Mouse (Mus musculus) MEL (cell line): ENCODE data around the gene Ap3d1. TPM values are rescaled to one million over a fixed set of nuclear protein-coding genes. Genes with fewer than 3 reads are reported as not detected.

Experiments used
- DNase-seq: peaks from one replicate; pipeline ENCODE4 v3.0.0; 2011; ENCODE audit warnings: low read depth, low spot score
- H3K27ac ChIP-seq: 2 replicates; pipeline ENCODE4 v1.5.1; 2012; ENCODE audit warnings: low read depth, mild to moderate bottlenecking, control low read depth, low read length, moderate library complexity; ENCODE audit not compliant: control insufficient read depth
- H3K27me3 ChIP-seq, 2 experiments: fragments of 150-350 bp in 1 of 2; sonication (generic) in 1 of 2; 2 replicates each; pipeline ENCODE4 v1.6.1; 2012; ENCODE audit warnings: low read length in 2 of 2, mild to moderate bottlenecking in 2 of 2, improper control_type of control experiment in 1 of 2, moderate library complexity in 1 of 2; ENCODE audit not compliant: insufficient read depth in 2 of 2, control insufficient read depth in 1 of 2
- H3K36me3 ChIP-seq, 2 experiments: 2 replicates each; pipeline ENCODE4 v1.6.1; 2012 to 2014; ENCODE audit warnings: low read length in 2 of 2, improper control_type of control experiment in 1 of 2, inconsistent platforms in 1 of 2, mild to moderate bottlenecking in 1 of 2; ENCODE audit not compliant: insufficient read depth in 2 of 2, control insufficient read depth in 1 of 2
- H3K4me1 ChIP-seq, 2 experiments: fragments of 150-350 bp in 1 of 2; sonication (generic) in 1 of 2; 2 replicates each; pipeline ENCODE4 v1.6.1; 2012; ENCODE audit warnings: low read length in 2 of 2, improper control_type of control experiment in 1 of 2, mild to moderate bottlenecking in 1 of 2; ENCODE audit not compliant: insufficient read depth in 2 of 2, control insufficient read depth in 1 of 2
- H3K4me3 ChIP-seq, 2 experiments: fragments of 150-350 bp in 1 of 2; sonication (generic) in 1 of 2; 2 replicates each; pipeline ENCODE4 v1.5.1; 2012; ENCODE audit warnings: low read depth in 2 of 2, low read length in 2 of 2, mild to moderate bottlenecking in 2 of 2, moderate library complexity in 2 of 2, control low read depth in 1 of 2, improper control_type of control experiment in 1 of 2; ENCODE audit not compliant: control insufficient read depth in 1 of 2, insufficient read depth in 1 of 2
- H3K79me2 ChIP-seq: 2 replicates; pipeline ENCODE4 v1.6.1; 2012; ENCODE audit warnings: mild to moderate bottlenecking, low read length, moderate library complexity; ENCODE audit not compliant: control insufficient read depth, poor library complexity, insufficient read depth
- H3K9ac ChIP-seq: 2 replicates; pipeline ENCODE4 v1.6.1; 2012; ENCODE audit warnings: low read depth, mild to moderate bottlenecking, control low read depth, low read length, moderate library complexity; ENCODE audit not compliant: control insufficient read depth, poor library complexity, severe bottlenecking
- H3K9me3 ChIP-seq: fragments of 150-350 bp; sonication (generic); replicated peaks from 2 replicates; pipeline ENCODE4 v1.6.1; 2012; ENCODE audit warnings: mild to moderate bottlenecking, low read length, improper control_type of control experiment, moderate library complexity; ENCODE audit not compliant: insufficient read depth
- BHLHE40 ChIP-seq: IDR thresholded peaks from 2 replicates; pipeline ENCODE4 v1.6.1; 2012; ENCODE audit warnings: low read depth, mild to moderate bottlenecking, inconsistent platforms, low read length, improper control_type of control experiment, borderline replicate concordance
- CHD1 ChIP-seq: IDR thresholded peaks from 2 replicates; pipeline ENCODE4 v1.6.1; 2012; ENCODE audit warnings: low read depth, mild to moderate bottlenecking, inconsistent platforms, low read length, improper control_type of control experiment
- CTCF ChIP-seq, 3 experiments: IDR thresholded peaks in 2 of 3; conservative IDR thresholded peaks in 1 of 3; 2 replicates each; pipeline ENCODE4 v1.5.1; 2011 to 2012; ENCODE audit warnings: low read length in 3 of 3, low read depth in 2 of 3, mild to moderate bottlenecking in 2 of 3, improper control_type of control experiment in 1 of 3, inconsistent platforms in 1 of 3, mixed read lengths in 1 of 3, moderate library complexity in 1 of 3; ENCODE audit not compliant: control insufficient read depth in 1 of 3, insufficient read depth in 1 of 3, poor library complexity in 1 of 3, severe bottlenecking in 1 of 3
- E2F4 ChIP-seq: IDR thresholded peaks from 2 replicates; pipeline ENCODE4 v1.6.1; 2011; ENCODE audit warnings: low read depth, low read length, improper control_type of control experiment, borderline replicate concordance
- ELF1 ChIP-seq: IDR thresholded peaks from 2 replicates; pipeline ENCODE4 v1.6.1; 2014; ENCODE audit warnings: low read depth, mild to moderate bottlenecking, inconsistent platforms, low read length, improper control_type of control experiment, moderate library complexity
- EP300 ChIP-seq, 2 experiments: IDR thresholded peaks; 2 replicates each; pipeline ENCODE4 v1.6.1; 2011; ENCODE audit warnings: improper control_type of control experiment in 2 of 2, low read length in 2 of 2, low read depth in 1 of 2, mild to moderate bottlenecking in 1 of 2
- ETS1 ChIP-seq: IDR thresholded peaks from 2 replicates; pipeline ENCODE4 v1.6.1; 2012; ENCODE audit warnings: low read depth, mild to moderate bottlenecking, inconsistent platforms, low read length, improper control_type of control experiment, moderate library complexity
- GABPA ChIP-seq: IDR thresholded peaks from 2 replicates; pipeline ENCODE4 v1.6.1; 2012; ENCODE audit warnings: low read depth, mild to moderate bottlenecking, inconsistent platforms, low read length, improper control_type of control experiment, moderate library complexity
- HCFC1 ChIP-seq: IDR thresholded peaks from 2 replicates; pipeline ENCODE4 v1.6.1; 2012; ENCODE audit warnings: low read depth, mild to moderate bottlenecking, inconsistent platforms, low read length, improper control_type of control experiment, moderate library complexity
- JUND ChIP-seq: IDR thresholded peaks from 2 replicates; pipeline ENCODE4 v1.6.1; 2011; ENCODE audit warnings: low read depth, mild to moderate bottlenecking, improper control_type of control experiment, low read length
- MAX ChIP-seq: IDR thresholded peaks from 2 replicates; pipeline ENCODE4 v1.6.1; 2011; ENCODE audit warnings: low read length, improper control_type of control experiment
- MEF2A ChIP-seq: IDR thresholded peaks from 2 replicates; pipeline ENCODE4 v1.6.1; 2014; ENCODE audit warnings: low read depth, mild to moderate bottlenecking, inconsistent platforms, low read length, improper control_type of control experiment; ENCODE audit not compliant: poor library complexity, insufficient replicate concordance, severe bottlenecking; ENCODE audit errors: extremely low read depth
- MYB ChIP-seq: IDR thresholded peaks from 2 replicates; pipeline ENCODE4 v1.6.1; 2011; ENCODE audit warnings: mild to moderate bottlenecking, low read depth, low read length, improper control_type of control experiment
- MYC ChIP-seq: IDR thresholded peaks from 2 replicates; pipeline ENCODE4 v1.6.1; 2011; ENCODE audit warnings: low read depth, mild to moderate bottlenecking, low read length, improper control_type of control experiment, moderate library complexity
- NRF1 ChIP-seq: IDR thresholded peaks from 2 replicates; pipeline ENCODE4 v1.6.1; 2014; ENCODE audit warnings: low read depth, mild to moderate bottlenecking, inconsistent platforms, low read length, improper control_type of control experiment, moderate library complexity; ENCODE audit not compliant: poor library complexity, insufficient read depth, severe bottlenecking
- POLR2A ChIP-seq, 2 experiments: IDR thresholded peaks; 2 replicates each; pipeline ENCODE4 v1.6.1; 2011 to 2012; ENCODE audit warnings: low read length in 2 of 2, mild to moderate bottlenecking in 2 of 2, control low read depth in 1 of 2, improper control_type of control experiment in 1 of 2, low read depth in 1 of 2, moderate library complexity in 1 of 2; ENCODE audit not compliant: control insufficient read depth in 1 of 2, insufficient read depth in 1 of 2, poor library complexity in 1 of 2
- POLR2AphosphoS5 ChIP-seq: IDR thresholded peaks from 2 replicates; pipeline ENCODE4 v1.6.1; 2012; ENCODE audit warnings: low read depth, borderline replicate concordance, mild to moderate bottlenecking, inconsistent platforms, low read length, moderate library complexity, mixed read lengths
- RAD21 ChIP-seq: IDR thresholded peaks from 2 replicates; pipeline ENCODE4 v1.6.1; 2011; ENCODE audit warnings: mild to moderate bottlenecking, low read depth, low read length, improper control_type of control experiment
- RCOR1 ChIP-seq: IDR thresholded peaks from 2 replicates; pipeline ENCODE4 v1.6.1; 2012; ENCODE audit warnings: low read depth, mild to moderate bottlenecking, inconsistent platforms, low read length, improper control_type of control experiment
- SIN3A ChIP-seq: IDR thresholded peaks from 2 replicates; pipeline ENCODE4 v1.6.1; 2012; ENCODE audit warnings: low read length, improper control_type of control experiment, inconsistent platforms
- SMC3 ChIP-seq: IDR thresholded peaks from 2 replicates; pipeline ENCODE4 v1.6.1; 2011; ENCODE audit warnings: low read depth, low read length, improper control_type of control experiment
- TAL1 ChIP-seq: IDR thresholded peaks from 2 replicates; pipeline ENCODE4 v1.6.1; 2012; ENCODE audit warnings: mild to moderate bottlenecking, inconsistent platforms, low read length, moderate library complexity, mixed read lengths
- TBP ChIP-seq: IDR thresholded peaks from 2 replicates; pipeline ENCODE4 v1.8.0; 2011; ENCODE audit warnings: low read depth, low read length, improper control_type of control experiment
- TCF12 ChIP-seq: IDR thresholded peaks from 2 replicates; pipeline ENCODE4 v1.6.1; 2014; ENCODE audit warnings: low read depth, mild to moderate bottlenecking, inconsistent platforms, low read length, improper control_type of control experiment, moderate library complexity
- UBTF ChIP-seq: IDR thresholded peaks from 2 replicates; pipeline ENCODE4 v1.6.1; 2012; ENCODE audit warnings: low read depth, mild to moderate bottlenecking, inconsistent platforms, low read length, improper control_type of control experiment, moderate library complexity, borderline replicate concordance; ENCODE audit not compliant: insufficient read depth
- USF1 ChIP-seq: IDR thresholded peaks from 2 replicates; pipeline ENCODE4 v1.6.1; 2014; ENCODE audit warnings: low read depth, mild to moderate bottlenecking, inconsistent platforms, low read length, improper control_type of control experiment, moderate library complexity
- ZC3H11A ChIP-seq: IDR thresholded peaks from 2 replicates; pipeline ENCODE4 v1.6.1; 2012; ENCODE audit warnings: low read depth, mild to moderate bottlenecking, inconsistent platforms, low read length, improper control_type of control experiment
- ZMIZ1 ChIP-seq: IDR thresholded peaks from 2 replicates; pipeline ENCODE4 v1.6.1; 2012; ENCODE audit warnings: low read depth, mild to moderate bottlenecking, inconsistent platforms, low read length, improper control_type of control experiment, moderate library complexity
- polyA plus RNA-seq, 2 experiments: library from polyadenylated mRNA; stranded (reverse) in 1 of 2; unstranded in 1 of 2; fragments of >175 nt in 1 of 2; fragments of >200 nt in 1 of 2; gene quantifications; 2 replicates each; pipeline versions ENCODE4 v1.2.1 to v1.2.4; 2012; ENCODE audit warnings: low replicate concordance in 2 of 2, low read depth in 1 of 2; ENCODE audit not compliant: insufficient read length in 2 of 2, insufficient read depth in 1 of 2, missing spikeins in 1 of 2
- total RNA-seq: library from RNA; depleted of rRNA; stranded (reverse); fragments of 300-350 nt; gene quantifications from 2 replicates; pipeline ENCODE4 v1.2.3, GENCODE M21; 2012

Ap3d1 gene
- total and polyA plus RNA-seq, 3 experiments: 32.7 to 260 (median 54.5) TPM

DNA sequence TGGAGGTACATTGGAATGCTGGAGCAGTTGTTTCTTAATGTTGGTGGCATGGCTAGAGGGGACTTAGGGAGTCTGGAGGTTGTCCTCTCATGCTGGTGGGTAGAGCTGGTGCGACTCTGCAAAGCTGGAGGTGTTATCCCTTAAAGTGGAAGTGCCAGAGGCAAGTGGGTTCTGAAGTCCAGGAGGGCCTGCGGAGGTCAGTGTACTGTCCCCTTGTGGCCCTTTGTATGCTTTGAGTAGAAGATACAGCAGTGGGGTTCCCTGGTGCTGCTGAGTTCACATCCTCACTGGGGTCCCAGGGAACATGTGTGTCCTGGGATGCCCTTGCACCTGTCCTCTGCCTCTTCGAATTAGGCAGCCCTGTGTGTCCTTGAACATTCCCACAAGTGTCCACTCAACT, 14.0 kb upstream of the Ap3d1 start:
- Histone ChIP-seq H3K27ac (no peak overlapping the region), H3K9me3 (no peaks in the 10 kb centered on the region), H3K79me2 (peaks cover 61% of the 10 kb centered on the region), H3K27me3 (no peaks in the 10 kb centered on the region), H3K36me3 (peaks cover 0 to 16% of the 10 kb centered on the region in 2 experiments; a peak in 2 of 4 replicates), H3K9ac (peak overlapping the region; percentile 99), H3K4me3 (peak overlapping the region; percentile 91 to 98), H3K4me1 (peaks cover 8 to 46% of the 10 kb centered on the region in 2 experiments)
- TF ChIP-seq MYC (no peak), CHD1 (no peak), RAD21 (no peak), SIN3A (no peak)
- peak; percentile 39 for DNase-seq

DNA sequence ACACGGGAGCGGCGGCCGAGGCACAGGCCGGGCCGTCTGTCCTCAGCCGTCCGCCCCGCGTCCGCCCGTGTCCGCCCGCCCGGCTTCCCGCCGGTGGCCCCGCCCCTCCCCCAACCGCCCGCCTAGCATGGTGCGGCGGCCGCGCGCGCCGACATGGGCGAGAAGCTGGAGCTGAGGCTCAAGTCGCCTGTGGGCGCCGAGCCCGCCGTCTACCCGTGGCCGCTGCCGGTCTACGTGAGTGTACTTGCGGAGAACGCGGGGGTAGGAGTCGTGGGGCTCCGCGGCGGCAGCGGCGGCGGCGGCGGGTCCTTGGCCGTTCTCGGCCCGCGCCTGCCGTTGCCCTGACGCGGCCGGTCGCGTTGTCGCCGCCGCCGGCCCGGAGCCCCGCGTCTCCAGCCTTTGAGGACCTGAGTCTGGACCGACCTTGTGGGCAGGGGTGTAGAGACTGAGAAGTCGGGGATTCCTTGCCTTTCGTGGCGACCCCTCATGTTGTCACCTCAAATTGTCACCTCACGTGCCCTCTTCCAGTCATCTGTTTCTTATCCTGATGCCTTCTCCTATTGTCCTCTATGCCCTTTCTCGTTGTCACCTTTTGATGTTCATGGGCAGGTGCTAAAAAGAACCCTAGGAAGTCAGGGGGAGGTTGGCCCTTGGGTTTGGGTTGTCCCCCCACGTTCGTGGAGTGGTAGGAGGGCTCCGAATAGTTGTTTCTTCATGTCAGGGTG, 13.4 kb upstream of the Ap3d1 start:
- DNase-seq: no peak
- peak in 1 of 2 experiments; percentile 90; a peak in 1 of 4 replicates for TF ChIP-seq POLR2A (IDR thresholded peaks at IDR 0.05; ENCODE audit: control insufficient read depth in 1 of 2, insufficient read depth in 1 of 2, low read depth in 1 of 2, low read length in 2 of 2, poor library complexity in 1 of 2)
- TF ChIP-seq SIN3A: no peak
- no peak for TF ChIP-seq JUND
- TF ChIP-seq CTCF (IDR thresholded peaks at IDR 0.05 in 2 of 3, conservative IDR thresholded peaks at IDR 0.05 in 1 of 3; ENCODE audit: control insufficient read depth in 1 of 3, insufficient read depth in 1 of 3, low read depth in 2 of 3, low read length in 3 of 3, poor library complexity in 1 of 3, severe bottlenecking in 1 of 3): no peak
- TF ChIP-seq SMC3: no peak
- TF ChIP-seq EP300 (IDR thresholded peaks at IDR 0.05; ENCODE audit: low read depth in 1 of 2, low read length in 2 of 2): no peak
- no peak for TF ChIP-seq E2F4
- peak; percentile 80 for TF ChIP-seq BHLHE40
- no peak for TF ChIP-seq TAL1
- TF ChIP-seq POLR2AphosphoS5: no peak
- no peak for TF ChIP-seq ZC3H11A
- TF ChIP-seq GABPA: no peak
- TF ChIP-seq MYC: no peak; the same call in 1 of the 2 replicates
- no peak for TF ChIP-seq CHD1
- no peak for TF ChIP-seq MEF2A
- peak; percentile 28; the same call in 1 of the 2 replicates for TF ChIP-seq MAX
- TF ChIP-seq ETS1: no peak
- TF ChIP-seq RCOR1: no peak
- no peak for TF ChIP-seq MYB
- TF ChIP-seq HCFC1: no peak
- no peak for TF ChIP-seq RAD21
- no peak for TF ChIP-seq ZMIZ1
- TF ChIP-seq TCF12: no peak
- no peak; the same call in 1 of the 2 replicates for TF ChIP-seq TBP
- TF ChIP-seq NRF1: no peak
- TF ChIP-seq USF1: peak; percentile 27; the same call in 1 of the 2 replicates
- TF ChIP-seq UBTF: no peak
- TF ChIP-seq ELF1: no peak
- Histone ChIP-seq H3K79me2 (peaks cover 54% of the 10 kb centered on the region), H3K9ac (peak overlapping the region; percentile 99), H3K4me1 (peaks cover 8 to 46% of the 10 kb centered on the region in 2 experiments), H3K27ac (peak overlapping the region; percentile 65), H3K36me3 (peaks cover 0 to 16% of the 10 kb centered on the region in 2 experiments; a peak in 2 of 4 replicates), H3K27me3 (no peaks in the 10 kb centered on the region), H3K9me3 (no peaks in the 10 kb centered on the region), H3K4me3 (peak overlapping the region; percentile 91 to 98)
